Mouse (Mus musculus) forebrain, embryonic 15.5 days (tissue): Measurements from ENCODE around the gene Ptprd. TPM values are rescaled to one million over a fixed set of nuclear protein-coding genes. Genes with fewer than 3 reads are reported as not detected.

Experiments
- ATAC-seq: fragments of 200-750 bp; cut with Nextera tagmentation; replicated peaks from 2 replicates; pipeline ENCODE4 v1.8.0; 2017; ENCODE audit warnings: mild to moderate bottlenecking, moderate TSS enrichment, moderate library complexity
- H3K27ac ChIP-seq: fragments of 300-500 bp; sonication (generic); replicated peaks from 2 replicates; pipeline ENCODE4 v1.5.1; 2015; ENCODE audit warnings: mild to moderate bottlenecking, inconsistent platforms
- H3K27me3 ChIP-seq: fragments of 300-500 bp; sonication (generic); 2 replicates; pipeline ENCODE4 v1.6.1; 2015; ENCODE audit warnings: inconsistent platforms
- H3K36me3 ChIP-seq: fragments of 300-500 bp; sonication (generic); 2 replicates; pipeline ENCODE4 v1.6.1; 2015; ENCODE audit warnings: mild to moderate bottlenecking, inconsistent platforms
- H3K4me1 ChIP-seq: fragments of 300-500 bp; sonication (generic); 2 replicates; pipeline ENCODE4 v1.6.1; 2015; ENCODE audit warnings: inconsistent platforms
- H3K4me2 ChIP-seq: fragments of 300-500 bp; sonication (generic); replicated peaks from 2 replicates; pipeline ENCODE4 v1.6.1; 2015; ENCODE audit warnings: mild to moderate bottlenecking, inconsistent platforms
- H3K4me3 ChIP-seq: fragments of 300-500 bp; sonication (generic); 2 replicates; pipeline ENCODE4 v1.5.1; 2015; ENCODE audit warnings: mild to moderate bottlenecking, inconsistent platforms
- H3K9ac ChIP-seq: fragments of 300-500 bp; sonication (generic); replicated peaks from 2 replicates; pipeline ENCODE4 v1.6.1; 2015; ENCODE audit warnings: mild to moderate bottlenecking, inconsistent platforms
- H3K9me3 ChIP-seq: fragments of 300-500 bp; sonication (generic); 2 replicates; pipeline ENCODE4 v1.6.1; 2016; ENCODE audit warnings: inconsistent platforms
- WGBS: fragments of 180-500 bp; shearing (Covaris S2); methylation state at CpG from one replicate; pipeline ENCODE4 v1.1.7; 2015; ENCODE audit warnings: mixed read lengths; 5-methylcytosine and 5-hydroxymethylcytosine counted together
- polyA plus RNA-seq: library from polyadenylated mRNA; unstranded; fragments of >200 nt; fragmentation: Nextera tagmentation; extraction: Ambion mirVana; gene quantifications from 2 replicates; pipeline ENCODE4 v1.2.1, GENCODE M21; 2015

The Ptprd gene
- polyA plus RNA-seq, 1 experiment from 2014 or later, result 124 TPM

GRCm38 (mm10) chr4:76238577-76238976, 1973.2 kb downstream of the Ptprd start:
- no peaks in the 10 kb centered on the region for H3K9me3 ChIP-seq
- H3K4me3 ChIP-seq, result no peak overlapping the region
- H3K27me3 ChIP-seq, result no peaks in the 10 kb centered on the region
- H3K36me3 ChIP-seq, result no peaks in the 10 kb centered on the region
- 0 out of 2 replicates have a peak overlapping the region, but pooled peaks have one; percentile 11 for H3K4me2 ChIP-seq
- H3K4me1 ChIP-seq, result peaks cover 17% of the 10 kb centered on the region
- 59% methylated on average over 5 of the region's 5 CpGs for WGBS
- peak overlapping the region; percentile 38; the same call in 1 of the 2 replicates for H3K27ac ChIP-seq
- ATAC-seq, result no peak; the same call in 1 of the 2 replicates
- no peak overlapping the region for H3K9ac ChIP-seq

- no peak overlapping the region for H3K4me2 ChIP-seq
- H3K9ac ChIP-seq, result no peak overlapping the region
- no peaks in the 10 kb centered on the region for H3K9me3 ChIP-seq
- H3K27me3 ChIP-seq, result no peaks in the 10 kb centered on the region
- H3K36me3 ChIP-seq, result no peaks in the 10 kb centered on the region
- H3K27ac ChIP-seq, result no peak overlapping the region
- peaks cover 17% of the 10 kb centered on the region for H3K4me1 ChIP-seq
- 75% methylated on average over 1 of the region's 1 CpGs for WGBS
- ATAC-seq, result no peak
- no peak overlapping the region for H3K4me3 ChIP-seq
Observed at GRCm38 (mm10) chr4:76237827-76238226, 1973.9 kb downstream of the Ptprd start.

DNA sequence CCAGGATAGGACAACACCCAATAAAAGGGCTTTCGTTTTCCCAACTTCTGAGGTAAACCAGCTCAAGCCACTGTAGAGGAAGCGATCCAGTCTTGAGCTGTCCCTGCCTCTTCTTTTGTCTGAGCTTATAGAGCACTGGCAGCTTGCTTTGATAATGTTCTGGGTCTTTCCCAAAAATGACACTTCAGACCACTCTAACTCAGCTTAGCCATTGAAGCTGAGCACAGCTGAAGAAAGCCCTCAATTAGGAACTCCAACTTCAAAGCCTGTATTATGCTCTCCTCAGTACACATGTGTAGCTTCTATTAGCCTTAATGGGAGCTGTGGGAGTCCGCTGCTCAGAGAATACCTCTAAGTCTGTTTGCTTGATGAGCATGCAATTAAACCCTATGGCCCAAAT, 1988.0 kb downstream of the Ptprd start:
- H3K27ac ChIP-seq, result no peak overlapping the region
- 9% methylated on average over 3 of the region's 3 CpGs for WGBS
- H3K4me3 ChIP-seq, result no peak overlapping the region
- no peaks in the 10 kb centered on the region for H3K27me3 ChIP-seq
- H3K4me2 ChIP-seq, result no peak overlapping the region
- peak; percentile 78 for ATAC-seq
- H3K4me1 ChIP-seq, result no peaks in the 10 kb centered on the region
- no peak overlapping the region for H3K9ac ChIP-seq
- no peaks in the 10 kb centered on the region for H3K9me3 ChIP-seq
- H3K36me3 ChIP-seq, result no peaks in the 10 kb centered on the region

GRCm38 (mm10) chr4:76222520-76222919, 1989.2 kb downstream of the Ptprd start:
- WGBS, result 49% methylated on average over 2 of the region's 2 CpGs
- H3K27me3 ChIP-seq, result no peaks in the 10 kb centered on the region
- H3K36me3 ChIP-seq, result no peaks in the 10 kb centered on the region
- H3K9me3 ChIP-seq, result no peaks in the 10 kb centered on the region
- no peak overlapping the region for H3K4me2 ChIP-seq
- H3K27ac ChIP-seq, result no peak overlapping the region
- no peak overlapping the region for H3K4me3 ChIP-seq
- ATAC-seq, result no peak
- H3K9ac ChIP-seq, result no peak overlapping the region
- no peaks in the 10 kb centered on the region for H3K4me1 ChIP-seq

GRCm38 (mm10) chr4:76218065-76218464, 1993.7 kb downstream of the Ptprd start:
- ATAC-seq, result no peak
- no peaks in the 10 kb centered on the region for H3K9me3 ChIP-seq
- no peak overlapping the region for H3K27ac ChIP-seq
- no peak overlapping the region for H3K9ac ChIP-seq
- H3K27me3 ChIP-seq, result no peaks in the 10 kb centered on the region
- H3K4me1 ChIP-seq, result no peaks in the 10 kb centered on the region
- WGBS, result 71% methylated on average over 1 of the region's 1 CpGs
- no peak overlapping the region for H3K4me2 ChIP-seq
- no peaks in the 10 kb centered on the region for H3K36me3 ChIP-seq
- H3K4me3 ChIP-seq, result no peak overlapping the region

DNA sequence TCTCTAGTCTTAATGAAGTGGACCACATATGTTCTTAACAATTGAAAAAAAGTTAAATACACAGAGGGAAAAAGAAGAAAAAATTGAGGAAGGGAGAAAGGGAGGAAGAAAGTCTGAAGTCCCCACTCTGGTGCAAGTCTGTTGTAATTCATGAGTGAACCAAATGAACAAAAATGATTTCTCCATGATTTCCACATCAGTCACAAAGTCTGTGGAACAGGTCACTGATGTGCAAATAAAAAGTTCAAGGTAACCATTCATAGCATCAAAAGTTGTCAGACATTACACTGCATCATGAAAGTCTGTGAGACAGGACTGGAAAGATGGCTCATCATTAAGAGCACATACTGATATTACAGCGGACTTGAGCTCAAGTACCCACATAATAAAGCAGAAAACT, 1996.6 kb downstream of the Ptprd start:
- Histone ChIP-seq H3K4me3 (no peak overlapping the region), H3K36me3 (no peaks in the 10 kb centered on the region), H3K9me3 (no peaks in the 10 kb centered on the region), H3K4me1 (no peaks in the 10 kb centered on the region), H3K4me2 (no peak overlapping the region), H3K9ac (no peak overlapping the region), H3K27ac (no peak overlapping the region), H3K27me3 (no peaks in the 10 kb centered on the region)
- no peak for ATAC-seq
- WGBS, result 96% methylated on average over 1 of the region's 1 CpGs

GRCm38 (mm10) chr4:76199321-76199720, 2012.4 kb downstream of the Ptprd start:
- Histone ChIP-seq H3K4me1 (0 out of 2 replicates have a peak, but pooled peaks cover 3% of the 10 kb centered on the region), H3K9ac (no peak overlapping the region), H3K36me3 (no peaks in the 10 kb centered on the region), H3K4me3 (no peak overlapping the region), H3K9me3 (no peaks in the 10 kb centered on the region), H3K4me2 (no peak overlapping the region), H3K27ac (no peak overlapping the region), H3K27me3 (no peaks in the 10 kb centered on the region)
- WGBS, result 47% methylated on average over 1 of the region's 1 CpGs
- ATAC-seq, result no peak; the same call in 1 of the 2 replicates

GRCm38 (mm10) chr4:76194762-76195161, 2017.0 kb downstream of the Ptprd start:
- 89% methylated on average over 3 of the region's 3 CpGs for WGBS
- no peaks in the 10 kb centered on the region for H3K9me3 ChIP-seq

DNA sequence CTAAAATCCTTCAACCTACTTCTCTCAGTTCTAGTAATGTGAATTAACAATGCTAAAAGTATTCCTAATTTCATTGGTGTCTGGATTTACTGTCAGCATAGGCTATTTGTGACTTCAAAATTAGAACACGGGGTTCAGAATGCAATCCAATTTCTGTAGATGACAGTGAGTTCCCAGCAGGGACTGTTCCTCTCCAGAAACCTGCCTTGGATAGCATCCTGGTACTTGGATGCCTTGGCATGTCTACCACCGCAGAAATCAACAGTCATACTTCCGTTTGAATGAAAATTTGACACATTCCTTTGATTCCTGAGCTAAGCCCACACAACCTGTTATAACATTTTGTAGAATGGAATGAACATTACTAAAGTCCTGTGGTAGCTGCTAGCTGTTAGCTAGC, 2018.3 kb downstream of the Ptprd start:
- H3K27ac ChIP-seq, result no peak overlapping the region
- H3K9me3 ChIP-seq, result no peaks in the 10 kb centered on the region
- no peaks in the 10 kb centered on the region for H3K4me1 ChIP-seq
- WGBS, result 75% methylated on average over 3 of the region's 3 CpGs
- no peaks in the 10 kb centered on the region for H3K36me3 ChIP-seq
- H3K4me3 ChIP-seq, result no peak overlapping the region
- no peak overlapping the region for H3K4me2 ChIP-seq
- H3K9ac ChIP-seq, result no peak overlapping the region
- H3K27me3 ChIP-seq, result no peaks in the 10 kb centered on the region
- ATAC-seq, result no peak

More at GRCm38 (mm10) chr4:76194762-76195161, 2017.0 kb downstream of the Ptprd start:
- no peak for ATAC-seq
- no peak overlapping the region for H3K9ac ChIP-seq
- H3K4me2 ChIP-seq, result no peak overlapping the region
- H3K4me1 ChIP-seq, result 0 out of 2 replicates have a peak, but pooled peaks cover 3% of the 10 kb centered on the region
- H3K4me3 ChIP-seq, result no peak overlapping the region
- H3K36me3 ChIP-seq, result no peaks in the 10 kb centered on the region
- no peak overlapping the region for H3K27ac ChIP-seq
- no peaks in the 10 kb centered on the region for H3K27me3 ChIP-seq

DNA sequence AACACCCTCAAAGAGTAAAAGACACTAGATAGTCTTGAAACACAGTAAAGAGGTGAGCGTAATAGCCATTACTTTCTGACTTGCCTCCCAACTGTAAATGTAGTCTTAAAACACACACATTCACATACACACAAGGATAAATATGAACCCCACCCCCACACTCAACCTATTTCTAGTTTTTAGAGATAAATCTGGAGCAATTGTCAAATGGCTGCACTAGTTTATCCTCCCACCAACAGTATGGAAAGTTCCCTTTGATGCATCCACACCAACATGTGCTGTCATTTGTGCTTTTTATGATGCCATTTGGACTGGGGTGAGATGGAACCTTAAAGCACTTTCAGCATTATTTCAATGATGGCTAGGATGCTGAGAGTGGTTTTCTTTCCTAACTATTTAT, 2019.7 kb downstream of the Ptprd start:
- no peak overlapping the region for H3K27ac ChIP-seq
- 98% methylated on average over 1 of the region's 1 CpGs for WGBS
- no peak for ATAC-seq
- no peaks in the 10 kb centered on the region for H3K27me3 ChIP-seq
- no peak overlapping the region for H3K4me3 ChIP-seq
- no peak overlapping the region for H3K9ac ChIP-seq
- no peak overlapping the region for H3K4me2 ChIP-seq
- H3K36me3 ChIP-seq, result no peaks in the 10 kb centered on the region
- no peaks in the 10 kb centered on the region for H3K4me1 ChIP-seq
- no peaks in the 10 kb centered on the region for H3K9me3 ChIP-seq

DNA sequence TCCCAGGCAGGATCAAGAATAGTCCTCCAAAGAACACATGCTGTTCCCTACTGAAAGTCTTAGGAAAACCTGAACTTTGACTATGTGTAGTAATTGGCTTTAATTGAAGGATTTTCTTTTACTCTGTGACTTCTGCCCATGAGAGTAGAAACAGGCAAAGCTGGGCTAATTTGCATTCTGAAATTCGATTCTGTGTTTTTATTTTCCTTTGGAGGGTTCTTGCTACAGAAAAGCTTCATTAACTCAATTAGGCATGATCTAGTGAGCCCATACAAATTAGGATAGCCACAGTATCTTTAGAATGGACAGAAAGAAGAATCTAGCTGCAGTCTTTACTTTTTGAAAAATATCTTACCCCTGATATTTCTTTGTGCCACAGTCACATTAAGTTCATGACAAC, 2021.0 kb downstream of the Ptprd start:
- H3K9me3 ChIP-seq, result no peaks in the 10 kb centered on the region
- no peak overlapping the region for H3K9ac ChIP-seq
- no peaks in the 10 kb centered on the region for H3K4me1 ChIP-seq
- WGBS, result 6% methylated on average over 1 of the region's 1 CpGs
- no peak for ATAC-seq
- no peaks in the 10 kb centered on the region for H3K36me3 ChIP-seq
- no peaks in the 10 kb centered on the region for H3K27me3 ChIP-seq
- H3K4me2 ChIP-seq, result no peak overlapping the region
- no peak overlapping the region for H3K27ac ChIP-seq
- no peak overlapping the region for H3K4me3 ChIP-seq

- peaks cover 4% of the 10 kb centered on the region for H3K4me1 ChIP-seq
- no peak for ATAC-seq
- no peak overlapping the region for H3K9ac ChIP-seq
- H3K27me3 ChIP-seq, result no peaks in the 10 kb centered on the region
- no peak overlapping the region for H3K4me3 ChIP-seq
- no peaks in the 10 kb centered on the region for H3K9me3 ChIP-seq
- H3K4me2 ChIP-seq, result no peak overlapping the region
- no peaks in the 10 kb centered on the region for H3K36me3 ChIP-seq
- H3K27ac ChIP-seq, result no peak overlapping the region
- 84% methylated on average over 3 of the region's 3 CpGs for WGBS
Observed at GRCm38 (mm10) chr4:76183095-76183494, 2028.7 kb downstream of the Ptprd start.

DNA sequence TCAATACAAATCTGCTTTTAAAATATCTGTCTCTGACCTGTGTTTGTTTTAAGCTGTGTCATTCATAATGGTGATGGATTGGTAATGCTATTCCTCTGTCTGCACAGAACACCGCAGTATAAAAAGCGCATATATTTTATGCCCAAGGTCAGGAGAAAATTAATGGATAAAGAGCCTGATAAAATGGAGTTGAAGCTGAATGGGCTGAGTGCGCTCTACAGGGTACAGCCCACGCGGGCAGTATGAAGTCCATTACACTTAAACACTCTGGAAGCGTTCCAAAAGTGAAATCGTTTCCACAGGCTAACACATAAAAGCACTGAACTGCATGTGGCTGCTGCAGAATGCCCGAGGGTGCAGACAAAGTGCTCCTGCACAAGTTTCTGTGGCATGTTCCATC, 2032.3 kb downstream of the Ptprd start:
- ATAC-seq, result 0 out of 2 replicates have a peak, but pooled peaks have one; percentile 32
- WGBS, result 42% methylated on average over 8 of the region's 8 CpGs
- peaks cover 4% of the 10 kb centered on the region for H3K4me1 ChIP-seq
- no peak overlapping the region for H3K4me2 ChIP-seq
- H3K9me3 ChIP-seq, result no peaks in the 10 kb centered on the region
- no peak overlapping the region for H3K27ac ChIP-seq
- H3K27me3 ChIP-seq, result no peaks in the 10 kb centered on the region
- no peaks in the 10 kb centered on the region for H3K36me3 ChIP-seq
- H3K4me3 ChIP-seq, result no peak overlapping the region
- no peak overlapping the region for H3K9ac ChIP-seq
